27 mouse cellular contexts compared by ENCODE assay signal in genomic region chr12:53290341-53290740, GRCm38 (mm10). TPM values are rescaled to one million over a fixed set of nuclear protein-coding genes. Genes with fewer than 3 reads are reported as not detected.
"Had no signal": no experiment of that assay in that cellular context is flagged by ENCODE, and none has a peak within 500 bp of the region (broad histone marks: within the 10 kb centered on the region; RNA-seq: fewer than 3 reads in every experiment).

No protein-coding gene starts in this region.

- ATAC-seq: hindbrain, postnatal 0 days; intestine, embryonic 16.5 days had no signal

- DNase-seq: gastrocnemius, postnatal 14 days; gastrocnemius, postnatal 36 days; heart, adult 2 months; heart, postnatal 14 days; heart, postnatal 36 days; kidney, adult 11 months; kidney, adult 2 months; kidney, adult 9 months; kidney, postnatal 14 days; kidney, postnatal 36 days; layer of hippocampus, postnatal 36 days; liver; liver, embryonic 13.5 days had no signal

- H3K4me3 ChIP-seq: heart, adult 2 months; heart, embryonic 13.5 days; heart, embryonic 15.5 days; hindbrain, embryonic 13.5 days; hindbrain, embryonic 15.5 days; kidney, embryonic 15.5 days; limb, embryonic 10.5 days; limb, embryonic 12.5 days; liver, embryonic 13.5 days; liver, embryonic 15.5 days had no signal

- H3K36me3 ChIP-seq: heart, embryonic 13.5 days; heart, embryonic 15.5 days; hindbrain, embryonic 13.5 days; hindbrain, embryonic 15.5 days; kidney, embryonic 15.5 days; limb, embryonic 10.5 days; limb, embryonic 12.5 days; liver, embryonic 13.5 days; liver, embryonic 15.5 days had no signal

- H3K27ac ChIP-seq: heart, adult 2 months; heart, embryonic 13.5 days; heart, embryonic 15.5 days; hindbrain, embryonic 13.5 days; hindbrain, embryonic 15.5 days; hindbrain, postnatal 0 days; kidney, embryonic 15.5 days; kidney, postnatal 0 days; limb, embryonic 10.5 days; limb, embryonic 12.5 days; liver, embryonic 13.5 days; liver, embryonic 15.5 days had no signal

- H3K9me3 ChIP-seq: heart, embryonic 13.5 days; heart, embryonic 15.5 days; hindbrain, embryonic 13.5 days; hindbrain, embryonic 15.5 days; kidney, embryonic 15.5 days; limb, embryonic 10.5 days; limb, embryonic 12.5 days; liver, embryonic 13.5 days; liver, embryonic 15.5 days had no signal

- H3K9ac ChIP-seq: heart, embryonic 13.5 days; heart, embryonic 15.5 days; hindbrain, embryonic 13.5 days; hindbrain, embryonic 15.5 days; kidney, embryonic 15.5 days; limb, embryonic 12.5 days; liver, embryonic 13.5 days; liver, embryonic 15.5 days had no signal

- H3K27me3 ChIP-seq: heart, embryonic 13.5 days; heart, embryonic 15.5 days; hindbrain, embryonic 13.5 days; hindbrain, embryonic 15.5 days; kidney, embryonic 15.5 days; limb, embryonic 12.5 days; liver, embryonic 13.5 days; liver, embryonic 15.5 days had no signal

- H3K4me2 ChIP-seq: heart, embryonic 11.5 days; heart, embryonic 13.5 days; heart, embryonic 15.5 days; hindbrain, embryonic 13.5 days; hindbrain, embryonic 15.5 days; kidney, embryonic 15.5 days; limb, embryonic 12.5 days; liver, embryonic 11.5 days; liver, embryonic 13.5 days; liver, embryonic 15.5 days had no signal

- H3K4me1 ChIP-seq: heart, embryonic 15.5 days; kidney, embryonic 15.5 days; liver, embryonic 13.5 days; liver, embryonic 15.5 days had no signal

RNA-seq across cellular contexts. Expression of gene Npas3, which starts 41.9 kb away (rescaled TPM):
- total RNA-seq: hematopoietic stem cell, adult 5-6 weeks had no signal
